Mouse (Mus musculus): ENCODE measurements around the gene Olfr94. TPM values are rescaled to one million over a fixed set of nuclear protein-coding genes. Genes with fewer than 3 reads are reported as not detected.
A peak's percentile ranks its signal among the peaks of the same experiment; 100 is the strongest.

The Olfr94 gene
- total and polyA plus RNA-seq, 2 experiments from 2014 or later: not detected

GRCm38 (mm10) chr17:37221879-37222278 is 21.1 kb upstream of the Olfr94 start:
- Histone ChIP-seq H3K4me1 (ENCODE audit: insufficient read depth, low read length) (no peaks in the 10 kb centered on the region), H3K9me3 (ENCODE audit: low read length) (no peaks in the 10 kb centered on the region), H3K4me2 (ENCODE audit: low read depth, low read length, poor library complexity, severe bottlenecking) (no peak overlapping the region), H3K4me3 (ENCODE audit: low read depth, low read length) (no peak overlapping the region), H3K36me3 (ENCODE audit: insufficient read depth, low read length) (no peaks in the 10 kb centered on the region), H3K27ac (ENCODE audit: low read depth, low read length) (no peak overlapping the region), H3K9ac (replicated peaks; ENCODE audit: low read length, poor library complexity, severe bottlenecking) (no peak overlapping the region), H3K27me3 (ENCODE audit: insufficient read depth, low read length) (no peaks in the 10 kb centered on the region)
- peak; percentile 50 for TF ChIP-seq CTCF (IDR thresholded peaks at IDR 0.05)
- DNase-seq (ENCODE audit: low spot score) (peak; percentile 16), ATAC-seq (ENCODE audit: low FRiP score) (no peak)
- 25% methylated on average over 1 of the region's 1 CpGs for WGBS

GRCm38 (mm10) chr17:37219846-37220245 is 19.1 kb upstream of the Olfr94 start, which contains the start of gene Olfr96:
Gene Olfr96 (plus strand): TSS chr17:37220146.
- H3K4me1 ChIP-seq (ENCODE audit: insufficient read depth, low read length): no peaks in the 10 kb centered on the region
- no peak within 1 kb of the TSS for H3K9ac ChIP-seq (replicated peaks; ENCODE audit: low read length, poor library complexity, severe bottlenecking)
- DNase-seq (ENCODE audit: low spot score): no peak
- no peaks in the 10 kb centered on the region for H3K36me3 ChIP-seq (ENCODE audit: insufficient read depth, low read length)
- no peak within 1 kb of the TSS for H3K27ac ChIP-seq (ENCODE audit: low read depth, low read length)
- no peak for TF ChIP-seq CTCF (IDR thresholded peaks at IDR 0.05)
- no peak within 1 kb of the TSS for H3K4me3 ChIP-seq (ENCODE audit: low read depth, low read length)
- 64% methylated on average over 4 of the region's 4 CpGs for WGBS
- H3K27me3 ChIP-seq (ENCODE audit: insufficient read depth, low read length): no peaks in the 10 kb centered on the region
- no peak within 1 kb of the TSS for H3K4me2 ChIP-seq (ENCODE audit: low read depth, low read length, poor library complexity, severe bottlenecking)
- no peak for ATAC-seq (ENCODE audit: low FRiP score)
- H3K9me3 ChIP-seq (ENCODE audit: low read length): no peaks in the 10 kb centered on the region

- no peak overlapping the region for H3K4me3 ChIP-seq (ENCODE audit: low read depth, low read length)
- no peak for TF ChIP-seq CTCF (IDR thresholded peaks at IDR 0.05)
- ATAC-seq (ENCODE audit: low FRiP score) (no peak), DNase-seq (ENCODE audit: low spot score) (no peak)
- no peak overlapping the region for H3K4me2 ChIP-seq (ENCODE audit: low read depth, low read length, poor library complexity, severe bottlenecking)
- no peak overlapping the region for H3K9ac ChIP-seq (replicated peaks; ENCODE audit: low read length, poor library complexity, severe bottlenecking)
- no peaks in the 10 kb centered on the region for H3K36me3 ChIP-seq (ENCODE audit: insufficient read depth, low read length)
- H3K27ac ChIP-seq (ENCODE audit: low read depth, low read length): no peak overlapping the region
- H3K4me1 ChIP-seq (ENCODE audit: insufficient read depth, low read length): no peaks in the 10 kb centered on the region
- H3K9me3 ChIP-seq (ENCODE audit: low read length): no peaks in the 10 kb centered on the region
- WGBS: 83% methylated on average over 3 of the region's 3 CpGs
- H3K27me3 ChIP-seq (ENCODE audit: insufficient read depth, low read length): no peaks in the 10 kb centered on the region
Observed at GRCm38 (mm10) chr17:37218486-37218885, 17.7 kb upstream of the Olfr94 start.

- Histone ChIP-seq H3K36me3 (ENCODE audit: insufficient read depth, low read length) (no peaks in the 10 kb centered on the region), H3K27ac (ENCODE audit: low read depth, low read length) (no peak within 1 kb of the TSS), H3K9me3 (ENCODE audit: low read length) (no peaks in the 10 kb centered on the region), H3K4me1 (ENCODE audit: insufficient read depth, low read length) (no peaks in the 10 kb centered on the region), H3K9ac (replicated peaks; ENCODE audit: low read length, poor library complexity, severe bottlenecking) (no peak within 1 kb of the TSS), H3K4me2 (ENCODE audit: low read depth, low read length, poor library complexity, severe bottlenecking) (no peak within 1 kb of the TSS), H3K4me3 (ENCODE audit: low read depth, low read length) (no peak within 1 kb of the TSS), H3K27me3 (ENCODE audit: insufficient read depth, low read length) (no peaks in the 10 kb centered on the region)
- no peak for TF ChIP-seq CTCF (IDR thresholded peaks at IDR 0.05)
- no peak for DNase-seq (ENCODE audit: low spot score)
- ATAC-seq (ENCODE audit: low FRiP score): no peak
- 75% methylated on average over 3 of the region's 3 CpGs for WGBS
Observed at GRCm38 (mm10) chr17:37213018-37213417, 12.2 kb upstream of the Olfr94 start, which contains the start of gene Olfr95. Gene Olfr95 (minus strand): TSS chr17:37213118.

GRCm38 (mm10) chr17:37210884-37211768 is 10.3 kb upstream of the Olfr94 start:
- H3K4me3 ChIP-seq (ENCODE audit: low read depth, low read length): peak overlapping the region; percentile 39
- TF ChIP-seq CTCF (IDR thresholded peaks at IDR 0.05): peak; percentile 43; the same call in 1 of the 2 replicates
- 26% methylated on average over 40 of the region's 40 CpGs for WGBS
- H3K27me3 ChIP-seq (ENCODE audit: insufficient read depth, low read length): no peaks in the 10 kb centered on the region
- no peaks in the 10 kb centered on the region for H3K4me1 ChIP-seq (ENCODE audit: insufficient read depth, low read length)
- peak overlapping the region; percentile 62 for H3K9ac ChIP-seq (replicated peaks; ENCODE audit: low read length, poor library complexity, severe bottlenecking)
- H3K27ac ChIP-seq (ENCODE audit: low read depth, low read length): no peak overlapping the region
- no peaks in the 10 kb centered on the region for H3K36me3 ChIP-seq (ENCODE audit: insufficient read depth, low read length)
- H3K9me3 ChIP-seq (ENCODE audit: low read length): no peaks in the 10 kb centered on the region
- ATAC-seq (ENCODE audit: low FRiP score): peak; percentile 85
- peak; percentile 44 for DNase-seq (ENCODE audit: low spot score)
- peak overlapping the region; percentile 58 for H3K4me2 ChIP-seq (ENCODE audit: low read depth, low read length, poor library complexity, severe bottlenecking)

GRCm38 (mm10) chr17:37203917-37204236 is 3.1 kb upstream of the Olfr94 start:
- Histone ChIP-seq H3K4me3 (ENCODE audit: low read depth, low read length) (no peak overlapping the region), H3K4me2 (ENCODE audit: low read depth, low read length, poor library complexity, severe bottlenecking) (no peak overlapping the region), H3K27ac (ENCODE audit: low read depth, low read length) (no peak overlapping the region), H3K9ac (replicated peaks; ENCODE audit: low read length, poor library complexity, severe bottlenecking) (no peak overlapping the region), H3K36me3 (ENCODE audit: insufficient read depth, low read length) (no peaks in the 10 kb centered on the region), H3K4me1 (ENCODE audit: insufficient read depth, low read length) (no peaks in the 10 kb centered on the region), H3K27me3 (ENCODE audit: insufficient read depth, low read length) (no peaks in the 10 kb centered on the region), H3K9me3 (ENCODE audit: low read length) (no peaks in the 10 kb centered on the region)
- no peak for DNase-seq (ENCODE audit: low spot score)
- WGBS: 31% methylated on average over 3 of the region's 3 CpGs
- ATAC-seq (ENCODE audit: low FRiP score): peak; percentile 36
- no peak for TF ChIP-seq CTCF (IDR thresholded peaks at IDR 0.05)

All from midbrain, postnatal 0 days (tissue).